Mouse (Mus musculus) embryonic facial prominence, embryonic 11.5 days (tissue): ENCODE measurements around the gene Otulin. TPM values are rescaled to one million over a fixed set of nuclear protein-coding genes. Genes with fewer than 3 reads are reported as not detected.
A peak's percentile ranks its signal among the peaks of the same experiment; 100 is the strongest.

Experiments used
- ATAC-seq: fragments of 200-750 bp; cut with Nextera tagmentation; replicated peaks from 2 replicates; pipeline ENCODE4 v1.8.0; 2017; ENCODE audit warnings: low read depth; ENCODE audit not compliant: insufficient number of reproducible peaks, low FRiP score, low TSS enrichment
- DNase-seq: peaks from one replicate; pipeline ENCODE4 v3.0.0-alpha.2; 2015; ENCODE audit warnings: low spot score
- H3K27ac ChIP-seq: fragments of 300-500 bp; sonication (generic); replicated peaks from 2 replicates; pipeline ENCODE4 v1.5.1; 2014; ENCODE audit warnings: mild to moderate bottlenecking, low read depth, low read length, control low read depth
- H3K27me3 ChIP-seq: fragments of 300-500 bp; sonication (generic); 2 replicates; pipeline ENCODE4 v1.6.1; 2014; ENCODE audit warnings: mild to moderate bottlenecking, low read length, moderate library complexity, mixed read lengths; ENCODE audit not compliant: control insufficient read depth, insufficient read depth
- H3K36me3 ChIP-seq: fragments of 300-500 bp; sonication (generic); replicated peaks from 2 replicates; pipeline ENCODE4 v1.6.1; 2014; ENCODE audit warnings: low read depth, mild to moderate bottlenecking, low read length, moderate library complexity, mixed read lengths; ENCODE audit not compliant: control insufficient read depth, insufficient read depth
- H3K4me1 ChIP-seq: fragments of 300-500 bp; sonication (generic); 2 replicates; pipeline ENCODE4 v1.6.1; 2014; ENCODE audit warnings: low read length, mixed read lengths; ENCODE audit not compliant: control insufficient read depth, insufficient read depth
- H3K4me2 ChIP-seq: fragments of 300-500 bp; sonication (generic); 2 replicates; pipeline ENCODE4 v1.6.1; 2014; ENCODE audit warnings: low read depth, mild to moderate bottlenecking, control low read depth, low read length, moderate library complexity
- H3K4me3 ChIP-seq: fragments of 300-500 bp; sonication (generic); 2 replicates; pipeline ENCODE4 v1.5.1; 2014; ENCODE audit warnings: low read depth, low read length, control low read depth
- H3K9ac ChIP-seq: fragments of 300-500 bp; sonication (generic); replicated peaks from 2 replicates; pipeline ENCODE4 v1.6.1; 2014; ENCODE audit warnings: mild to moderate bottlenecking, control low read depth, low read length
- H3K9me3 ChIP-seq: fragments of 300-500 bp; sonication (generic); replicated peaks from 2 replicates; pipeline ENCODE4 v1.6.1; 2016; ENCODE audit warnings: mild to moderate bottlenecking, low read length, inconsistent platforms, mixed read lengths; ENCODE audit not compliant: control insufficient read depth
- WGBS: fragments of 180-500 bp; shearing (Covaris S2); extraction: QIAGEN DNeasy Blood & Tissue Kit; methylation state at CpG from one replicate; pipeline ENCODE4 v1.1.7; 2014; 5-methylcytosine and 5-hydroxymethylcytosine counted together
- polyA plus RNA-seq: library from polyadenylated mRNA; unstranded; fragments of >200 nt; fragmentation: Nextera tagmentation; extraction: Ambion mirVana; gene quantifications from 2 replicates; pipeline ENCODE4 v1.2.1, GENCODE M21; 2014

Otulin gene
- polyA plus RNA-seq, 1 experiment from 2014 or later = 38.0 TPM

GRCm38 (mm10) chr15:27583620-27584019 is 46.9 kb downstream of the Otulin start:
- ATAC-seq (no peak), DNase-seq (no peak)
- no peaks in the 10 kb centered on the region for H3K27me3 ChIP-seq
- no peak overlapping the region for H3K27ac ChIP-seq
- WGBS = 95% methylated on average over 6 of the region's 6 CpGs
- H3K9me3 ChIP-seq = no peaks in the 10 kb centered on the region
- H3K4me2 ChIP-seq = no peak overlapping the region
- H3K4me1 ChIP-seq = no peaks in the 10 kb centered on the region
- H3K36me3 ChIP-seq = no peaks in the 10 kb centered on the region
- H3K4me3 ChIP-seq = no peak overlapping the region
- H3K9ac ChIP-seq = no peak overlapping the region

DNA sequence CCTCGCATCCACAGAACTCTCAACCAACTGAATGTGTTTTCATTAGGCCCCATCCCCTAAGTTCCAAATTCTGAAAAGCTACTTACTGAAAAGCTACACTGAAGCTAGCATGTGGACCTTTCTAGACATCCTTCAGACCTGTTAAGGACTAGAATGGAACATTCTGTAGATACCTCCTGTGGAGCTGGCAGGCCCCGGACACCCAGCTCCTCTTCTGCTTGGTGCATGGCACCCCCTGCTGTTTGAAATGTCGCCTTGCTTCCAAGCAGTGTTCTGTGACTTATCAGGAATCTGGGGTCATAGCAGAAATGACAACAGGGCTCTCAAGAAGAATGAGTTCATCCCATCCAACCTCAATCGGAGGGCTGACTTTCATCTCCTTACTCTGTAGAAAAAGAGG is 47.5 kb downstream of the Otulin start:
- peak; percentile 50 for DNase-seq
- Histone ChIP-seq H3K27me3 (no peaks in the 10 kb centered on the region), H3K9me3 (no peaks in the 10 kb centered on the region), H3K4me2 (no peak overlapping the region), H3K4me3 (no peak overlapping the region), H3K27ac (no peak overlapping the region), H3K36me3 (no peaks in the 10 kb centered on the region), H3K4me1 (no peaks in the 10 kb centered on the region), H3K9ac (no peak overlapping the region)
- whole genome bisulfite sequencing = 85% methylated on average over 4 of the region's 4 CpGs
- ATAC-seq = no peak

GRCm38 (mm10) chr15:27582428-27582827 is 48.1 kb downstream of the Otulin start:
- H3K36me3 ChIP-seq = no peaks in the 10 kb centered on the region
- ATAC-seq = no peak
- H3K9ac ChIP-seq = no peak overlapping the region
- no peaks in the 10 kb centered on the region for H3K27me3 ChIP-seq
- no peak overlapping the region for H3K4me2 ChIP-seq
- no peak overlapping the region for H3K4me3 ChIP-seq
- H3K27ac ChIP-seq = no peak overlapping the region
- WGBS = 95% methylated on average over 3 of the region's 3 CpGs
- no peaks in the 10 kb centered on the region for H3K9me3 ChIP-seq
- DNase-seq = no peak
- no peaks in the 10 kb centered on the region for H3K4me1 ChIP-seq

GRCm38 (mm10) chr15:27581640-27582039 is 48.9 kb downstream of the Otulin start:
- H3K27me3 ChIP-seq = no peaks in the 10 kb centered on the region
- no peaks in the 10 kb centered on the region for H3K9me3 ChIP-seq
- H3K36me3 ChIP-seq = no peaks in the 10 kb centered on the region
- no peak for DNase-seq
- H3K4me2 ChIP-seq = no peak overlapping the region
- H3K27ac ChIP-seq = no peak overlapping the region
- H3K4me3 ChIP-seq = no peak overlapping the region
- peak; percentile 73; the same call in 1 of the 2 replicates for ATAC-seq
- no peaks in the 10 kb centered on the region for H3K4me1 ChIP-seq
- WGBS = 22% methylated on average over 3 of the region's 3 CpGs
- no peak overlapping the region for H3K9ac ChIP-seq

- ATAC-seq (no peak), DNase-seq (no peak)
- no peaks in the 10 kb centered on the region for H3K9me3 ChIP-seq
- H3K27ac ChIP-seq = no peak overlapping the region
- no peaks in the 10 kb centered on the region for H3K36me3 ChIP-seq
- WGBS = 82% methylated on average over 2 of the region's 2 CpGs
- no peaks in the 10 kb centered on the region for H3K27me3 ChIP-seq
- no peaks in the 10 kb centered on the region for H3K4me1 ChIP-seq
- no peak overlapping the region for H3K4me3 ChIP-seq
- H3K4me2 ChIP-seq = no peak overlapping the region
- no peak overlapping the region for H3K9ac ChIP-seq
Measured at GRCm38 (mm10) chr15:27580771-27581170, 49.7 kb downstream of the Otulin start.

DNA sequence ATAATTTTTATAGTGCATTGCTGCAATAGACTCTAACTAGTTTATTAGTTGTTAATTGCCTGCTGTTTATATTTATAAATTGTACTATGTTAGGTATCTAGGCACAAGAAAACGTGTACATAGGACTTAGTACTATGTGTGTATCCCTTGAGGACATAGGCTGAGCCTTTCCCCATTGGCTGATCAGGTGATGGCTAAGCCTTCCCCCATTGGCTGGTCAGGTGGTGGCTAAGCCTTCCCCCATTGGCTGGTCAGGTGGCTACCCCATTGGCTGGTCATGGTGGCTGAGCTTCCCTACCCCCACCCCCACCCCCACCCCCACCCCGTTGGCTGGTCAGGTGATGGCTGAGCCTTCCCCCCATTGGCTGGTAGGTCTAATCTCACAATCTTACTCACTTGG is 50.6 kb downstream of the Otulin start:
- no peak for DNase-seq
- Histone ChIP-seq H3K4me3 (no peak overlapping the region), H3K9ac (no peak overlapping the region), H3K9me3 (no peaks in the 10 kb centered on the region), H3K4me2 (no peak overlapping the region), H3K4me1 (no peaks in the 10 kb centered on the region), H3K27me3 (no peaks in the 10 kb centered on the region), H3K36me3 (no peaks in the 10 kb centered on the region), H3K27ac (no peak overlapping the region)
- 91% methylated on average over 2 of the region's 2 CpGs for WGBS
- ATAC-seq = no peak

GRCm38 (mm10) chr15:27578918-27579317 is 51.6 kb downstream of the Otulin start:
- DNase-seq = no peak
- H3K36me3 ChIP-seq = no peaks in the 10 kb centered on the region
- no peak overlapping the region for H3K4me3 ChIP-seq
- no peaks in the 10 kb centered on the region for H3K4me1 ChIP-seq
- no peak overlapping the region for H3K4me2 ChIP-seq
- 93% methylated on average over 6 of the region's 6 CpGs for WGBS
- no peak overlapping the region for H3K27ac ChIP-seq
- no peak for ATAC-seq
- H3K9ac ChIP-seq = no peak overlapping the region
- H3K27me3 ChIP-seq = no peaks in the 10 kb centered on the region
- H3K9me3 ChIP-seq = no peaks in the 10 kb centered on the region

- Histone ChIP-seq H3K4me1 (no peaks in the 10 kb centered on the region), H3K9me3 (no peaks in the 10 kb centered on the region), H3K4me3 (no peak overlapping the region), H3K27ac (no peak overlapping the region), H3K36me3 (no peaks in the 10 kb centered on the region), H3K9ac (no peak overlapping the region), H3K27me3 (no peaks in the 10 kb centered on the region), H3K4me2 (no peak overlapping the region)
- WGBS = 76% methylated on average over 16 of the region's 16 CpGs
- no peak for ATAC-seq
- DNase-seq = no peak
Measured at GRCm38 (mm10) chr15:27577915-27578780, 52.3 kb downstream of the Otulin start.
